Mouse (Mus musculus) ES-E14 (cell line): ENCODE results near the gene Cisd1. TPM values are rescaled to one million over a fixed set of nuclear protein-coding genes. Genes with fewer than 3 reads are reported as not detected.

Experiments
- DNase-seq: peaks from one replicate; pipeline ENCODE4 v3.0.0-alpha.2; 2013; ENCODE audit warnings: low read depth, low spot score
- H3K27ac ChIP-seq: 2 replicates; pipeline ENCODE4 v1.5.1; 2012; ENCODE audit warnings: low read depth, mild to moderate bottlenecking, low read length, moderate library complexity, mixed read lengths; ENCODE audit not compliant: poor library complexity, insufficient read depth, severe bottlenecking
- H3K36me3 ChIP-seq: 2 replicates; pipeline ENCODE4 v1.6.1; 2012; ENCODE audit warnings: mild to moderate bottlenecking, low read length, moderate library complexity, mixed read lengths; ENCODE audit not compliant: control insufficient read depth, poor library complexity, insufficient read depth, severe bottlenecking
- H3K4me1 ChIP-seq, 2 experiments: fragments of 150-350 bp in 1 of 2; sonication (generic) in 1 of 2; 2 replicates each; pipeline ENCODE4 v1.6.1; 2012; ENCODE audit warnings: low read length in 2 of 2, mild to moderate bottlenecking in 1 of 2, mixed read lengths in 1 of 2; ENCODE audit not compliant: control insufficient read depth in 2 of 2, insufficient read depth in 2 of 2, poor library complexity in 1 of 2
- H3K4me3 ChIP-seq, 2 experiments: fragments of 150-350 bp in 1 of 2; sonication (generic) in 1 of 2; 2 replicates each; pipeline ENCODE4 v1.5.1; 2012; ENCODE audit warnings: low read length in 2 of 2, low read depth in 1 of 2, mild to moderate bottlenecking in 1 of 2, mixed read lengths in 1 of 2; ENCODE audit not compliant: insufficient read depth in 1 of 2, poor library complexity in 1 of 2, severe bottlenecking in 1 of 2
- H3K9ac ChIP-seq: 2 replicates; pipeline ENCODE4 v1.6.1; 2012; ENCODE audit warnings: low read depth, mild to moderate bottlenecking, low read length, mixed read lengths; ENCODE audit not compliant: poor library complexity, insufficient read depth, severe bottlenecking
- H3K9me3 ChIP-seq: fragments of 150-350 bp; sonication (generic); 2 replicates; pipeline ENCODE4 v1.6.1; 2012; ENCODE audit warnings: low read depth, mild to moderate bottlenecking, low read length; ENCODE audit not compliant: control insufficient read depth, insufficient read depth
- CHD2 ChIP-seq: IDR thresholded peaks from 2 replicates; pipeline ENCODE4 v1.6.1; 2014; ENCODE audit warnings: mild to moderate bottlenecking, low read depth, low read length, inconsistent platforms
- HCFC1 ChIP-seq: IDR thresholded peaks from 2 replicates; pipeline ENCODE4 v1.6.1; 2012; ENCODE audit warnings: low read length, inconsistent platforms, borderline replicate concordance; ENCODE audit not compliant: insufficient read depth
- MAFK ChIP-seq: IDR thresholded peaks from 2 replicates; pipeline ENCODE4 v1.6.1; 2014; ENCODE audit warnings: mild to moderate bottlenecking, low read depth, low read length, inconsistent platforms; ENCODE audit not compliant: insufficient read depth
- ZC3H11A ChIP-seq: IDR thresholded peaks from 2 replicates; pipeline ENCODE4 v1.6.1; 2012; ENCODE audit warnings: low read depth, mild to moderate bottlenecking, inconsistent platforms, low read length, borderline replicate concordance
- ZNF384 ChIP-seq: IDR thresholded peaks from 2 replicates; pipeline ENCODE4 v1.6.1; 2012; ENCODE audit warnings: low read depth, low read length, inconsistent platforms
- in situ Hi-C, 2 experiments: fragments of 600-800 bp; cut with MboI; formaldehyde crosslinking; loops; one replicate each; pipeline ENCODE4 v1.15.1; 2025; ENCODE audit warnings: low sequenced_read_pairs in 2 of 2, inconsistent platforms in 1 of 2; ENCODE audit not compliant: unreplicated experiment in 2 of 2
- total RNA-seq: library from RNA; depleted of rRNA; stranded (reverse); fragments of 300-350 nt; gene quantifications from 2 replicates; pipeline ENCODE4 v1.2.3, GENCODE M21; 2012

Gene Cisd1
- total RNA-seq, 1 experiment = 158 TPM

DNA sequence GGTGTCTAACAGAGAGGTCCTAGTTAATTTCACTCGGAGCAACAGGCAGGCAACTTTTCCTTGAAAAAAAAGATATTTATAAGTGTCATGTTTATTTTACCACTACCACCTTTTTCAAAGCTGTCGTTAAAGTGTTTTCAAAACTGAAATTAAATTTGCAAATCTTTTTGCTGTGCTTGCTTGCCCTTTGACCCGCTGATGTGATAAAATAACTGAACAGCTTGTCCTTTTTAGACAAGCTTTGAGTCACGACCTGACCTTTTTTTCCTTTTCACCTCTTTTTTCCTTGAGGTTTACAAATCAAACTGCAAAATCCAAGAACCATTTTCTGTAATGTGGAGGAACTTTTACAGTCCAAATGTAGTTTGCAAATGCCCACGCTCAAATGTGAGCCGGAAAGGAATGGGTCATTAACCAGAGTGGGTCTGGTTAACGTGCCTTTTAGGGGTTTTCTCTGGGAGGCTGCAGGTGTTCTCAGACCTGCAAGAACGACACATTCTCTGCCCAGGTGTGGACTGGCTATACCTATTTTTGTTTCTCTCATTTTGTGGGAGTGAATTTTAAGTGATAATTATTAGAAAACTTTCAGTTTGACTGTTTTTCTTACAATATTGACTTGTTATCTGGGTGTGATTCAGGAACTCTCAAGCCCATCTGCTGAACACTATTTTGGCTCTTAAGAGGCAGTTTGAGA lies 38.3 kb upstream of the Cisd1 start:
- Histone ChIP-seq H3K9ac (no peak overlapping the region), H3K27ac (no peak overlapping the region), H3K4me3 (no peak overlapping the region), H3K4me1 (no peaks in the 10 kb centered on the region; a peak in 1 of 4 replicates), H3K9me3 (no peaks in the 10 kb centered on the region), H3K36me3 (peaks cover 24% of the 10 kb centered on the region)
- TF ChIP-seq MAFK (no peak), ZNF384 (no peak), ZC3H11A (no peak), CHD2 (no peak), HCFC1 (no peak)
- in situ Hi-C loops = no loop called here
- DNase-seq = no peak

DNA sequence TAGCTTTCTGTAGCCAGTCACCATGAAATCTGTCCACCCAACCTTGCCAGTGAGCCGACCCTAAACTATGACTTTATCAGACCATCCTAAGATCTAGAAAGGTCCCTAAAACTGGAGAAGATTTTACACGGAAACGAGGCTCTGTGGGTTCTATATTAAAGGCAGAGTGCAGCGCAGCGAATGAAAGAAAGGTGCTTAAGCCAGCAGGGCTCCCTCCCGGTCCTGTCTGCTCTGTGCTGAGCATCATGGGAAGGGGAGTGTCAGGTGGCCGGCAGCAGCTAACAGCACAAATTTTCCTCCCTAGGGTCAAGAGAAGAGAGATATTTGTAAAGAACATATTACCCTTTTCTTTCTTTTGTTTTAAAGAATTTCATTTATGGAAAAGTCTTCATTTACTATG lies 37.4 kb upstream of the Cisd1 start:
- H3K36me3 ChIP-seq = peaks cover 25% of the 10 kb centered on the region
- DNase-seq = no peak
- TF ChIP-seq HCFC1 (no peak), MAFK (no peak), ZNF384 (no peak), ZC3H11A (no peak), CHD2 (no peak)

DNA sequence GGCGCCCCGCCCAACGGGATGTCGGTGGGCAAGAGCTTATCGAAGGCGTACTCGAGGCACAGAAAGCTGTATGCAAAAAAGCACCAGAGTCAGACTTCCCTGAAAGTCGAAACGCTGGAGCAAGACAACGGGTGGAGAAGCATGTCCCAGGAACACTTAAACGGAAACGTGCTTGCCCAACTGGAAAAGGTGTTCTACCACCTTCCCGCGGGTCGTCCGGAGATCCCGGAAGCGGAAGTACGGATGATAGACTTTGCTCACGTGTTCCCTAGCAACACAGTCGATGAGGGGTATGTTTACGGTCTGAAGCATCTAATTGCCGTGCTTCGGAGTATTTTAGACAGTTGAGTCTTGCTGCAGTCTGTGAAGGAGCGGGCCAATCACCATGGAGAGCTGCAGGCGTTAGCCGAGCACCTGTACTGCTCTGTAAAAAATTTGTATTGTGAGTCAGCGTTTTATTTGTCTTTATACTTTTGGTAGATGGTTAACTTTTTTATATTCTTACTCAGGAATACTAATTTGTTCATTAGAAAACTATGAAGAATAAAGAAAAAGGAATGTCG lies 36.8 kb upstream of the Cisd1 start:
- DNase-seq = no peak
- peaks cover 30% of the 10 kb centered on the region for H3K36me3 ChIP-seq
- H3K9ac ChIP-seq = no peak overlapping the region
- H3K27ac ChIP-seq = 0 out of 2 replicates have a peak overlapping the region, but pooled peaks have one; percentile 29
- TF ChIP-seq MAFK (no peak), HCFC1 (no peak), ZC3H11A (no peak), ZNF384 (no peak), CHD2 (no peak)
- H3K4me3 ChIP-seq = peak overlapping the region; percentile 12 to 21; a peak in 3 of 4 replicates
- in situ Hi-C loops = no loop called here
- H3K4me1 ChIP-seq = no peaks in the 10 kb centered on the region; a peak in 1 of 4 replicates
- no peaks in the 10 kb centered on the region for H3K9me3 ChIP-seq

More for the DNA sequence above, 37.4 kb upstream of the Cisd1 start:
- H3K27ac ChIP-seq = no peak overlapping the region
- no peaks in the 10 kb centered on the region; a peak in 1 of 4 replicates for H3K4me1 ChIP-seq
- H3K9ac ChIP-seq = no peak overlapping the region; the same call in 1 of the 2 replicates
- in situ Hi-C loops = no loop called here
- no peaks in the 10 kb centered on the region for H3K9me3 ChIP-seq
- peak overlapping the region in 1 of 2 experiments; percentile 21; a peak in 2 of 4 replicates for H3K4me3 ChIP-seq

DNA sequence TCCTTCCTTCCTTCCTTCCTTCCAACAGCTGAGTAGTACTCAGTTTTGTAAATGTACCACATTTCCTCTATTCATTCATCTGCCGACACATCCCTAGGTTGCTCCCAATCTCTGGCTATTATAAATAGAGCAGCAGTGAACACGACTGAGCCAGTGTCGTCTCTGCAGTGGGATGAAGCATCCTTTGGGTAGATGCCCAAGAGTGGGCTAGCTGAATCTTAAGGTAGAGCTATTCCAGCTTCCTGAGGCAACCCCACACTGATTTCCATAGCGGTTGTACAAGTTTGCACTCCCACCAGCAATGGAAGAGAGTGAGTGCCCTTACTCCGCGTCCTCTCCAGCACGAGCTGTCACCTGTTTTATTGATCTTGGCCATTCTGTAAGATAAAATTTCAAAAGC lies 35.7 kb upstream of the Cisd1 start:
- in situ Hi-C loops = no loop called here
- Histone ChIP-seq H3K9ac (no peak overlapping the region), H3K4me3 (no peak overlapping the region), H3K27ac (no peak overlapping the region), H3K36me3 (peaks cover 35% of the 10 kb centered on the region), H3K9me3 (no peaks in the 10 kb centered on the region), H3K4me1 (no peaks in the 10 kb centered on the region; a peak in 1 of 4 replicates)
- no peak for TF ChIP-seq MAFK
- TF ChIP-seq ZC3H11A = no peak
- no peak for TF ChIP-seq CHD2
- no peak for TF ChIP-seq ZNF384
- TF ChIP-seq HCFC1 = no peak
- no peak for DNase-seq
